Mouse (Mus musculus) embryonic facial prominence, embryonic 11.5 days (tissue): Measurements from ENCODE around the gene Dhrs7. TPM values are rescaled to one million over a fixed set of nuclear protein-coding genes. Genes with fewer than 3 reads are reported as not detected.
"Not testable (repeated sequence)": the region's sequence is repeated elsewhere in the genome, so short reads cannot be mapped to it uniquely, and the experiment has no call there.

Source experiments
- ATAC-seq: fragments of 200-750 bp; cut with Nextera tagmentation; replicated peaks from 2 replicates; pipeline ENCODE4 v1.8.0; 2017; ENCODE audit warnings: low read depth; ENCODE audit not compliant: insufficient number of reproducible peaks, low FRiP score, low TSS enrichment
- DNase-seq: peaks from one replicate; pipeline ENCODE4 v3.0.0-alpha.2; 2015; ENCODE audit warnings: low spot score
- H3K27ac ChIP-seq: fragments of 300-500 bp; sonication (generic); replicated peaks from 2 replicates; pipeline ENCODE4 v1.5.1; 2014; ENCODE audit warnings: mild to moderate bottlenecking, low read depth, low read length, control low read depth
- H3K27me3 ChIP-seq: fragments of 300-500 bp; sonication (generic); 2 replicates; pipeline ENCODE4 v1.6.1; 2014; ENCODE audit warnings: mild to moderate bottlenecking, low read length, moderate library complexity, mixed read lengths; ENCODE audit not compliant: control insufficient read depth, insufficient read depth
- H3K36me3 ChIP-seq: fragments of 300-500 bp; sonication (generic); replicated peaks from 2 replicates; pipeline ENCODE4 v1.6.1; 2014; ENCODE audit warnings: low read depth, mild to moderate bottlenecking, low read length, moderate library complexity, mixed read lengths; ENCODE audit not compliant: control insufficient read depth, insufficient read depth
- H3K4me1 ChIP-seq: fragments of 300-500 bp; sonication (generic); 2 replicates; pipeline ENCODE4 v1.6.1; 2014; ENCODE audit warnings: low read length, mixed read lengths; ENCODE audit not compliant: control insufficient read depth, insufficient read depth
- H3K4me2 ChIP-seq: fragments of 300-500 bp; sonication (generic); 2 replicates; pipeline ENCODE4 v1.6.1; 2014; ENCODE audit warnings: low read depth, mild to moderate bottlenecking, control low read depth, low read length, moderate library complexity
- H3K4me3 ChIP-seq: fragments of 300-500 bp; sonication (generic); 2 replicates; pipeline ENCODE4 v1.5.1; 2014; ENCODE audit warnings: low read depth, low read length, control low read depth
- H3K9ac ChIP-seq: fragments of 300-500 bp; sonication (generic); replicated peaks from 2 replicates; pipeline ENCODE4 v1.6.1; 2014; ENCODE audit warnings: mild to moderate bottlenecking, control low read depth, low read length
- H3K9me3 ChIP-seq: fragments of 300-500 bp; sonication (generic); replicated peaks from 2 replicates; pipeline ENCODE4 v1.6.1; 2016; ENCODE audit warnings: mild to moderate bottlenecking, low read length, inconsistent platforms, mixed read lengths; ENCODE audit not compliant: control insufficient read depth
- WGBS: fragments of 180-500 bp; shearing (Covaris S2); extraction: QIAGEN DNeasy Blood & Tissue Kit; methylation state at CpG from one replicate; pipeline ENCODE4 v1.1.7; 2014; 5-methylcytosine and 5-hydroxymethylcytosine counted together
- polyA plus RNA-seq: library from polyadenylated mRNA; unstranded; fragments of >200 nt; fragmentation: Nextera tagmentation; extraction: Ambion mirVana; gene quantifications from 2 replicates; pipeline ENCODE4 v1.2.1, GENCODE M21; 2014

Dhrs7 gene
- polyA plus RNA-seq, 1 experiment from 2014 or later: 10.2 TPM

DNA sequence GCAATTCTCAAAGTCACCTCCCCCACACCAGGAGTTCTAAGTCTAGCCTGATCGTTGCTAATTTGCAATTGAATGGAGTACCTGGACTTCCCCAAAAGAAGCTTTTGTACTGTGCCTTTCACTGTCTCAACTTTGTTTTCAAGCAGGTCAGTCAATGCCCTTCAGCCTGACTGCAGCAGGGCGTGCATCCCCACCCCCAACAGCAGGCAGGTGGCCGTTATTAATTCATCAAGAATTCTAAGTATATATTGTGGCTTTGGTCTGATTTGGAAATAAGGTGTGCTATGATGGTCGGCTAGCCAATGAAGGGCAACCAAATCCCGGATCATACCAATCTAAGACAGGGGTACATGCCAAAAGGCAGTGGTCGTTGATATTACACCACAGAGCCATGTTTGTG, 23.0 kb upstream of the Dhrs7 start:
- not testable (repeated sequence) for H3K4me1 ChIP-seq, H3K9me3 ChIP-seq, H3K9ac ChIP-seq, ATAC-seq, H3K4me2 ChIP-seq, DNase-seq, H3K27me3 ChIP-seq, H3K4me3 ChIP-seq, H3K27ac ChIP-seq, H3K36me3 ChIP-seq
- 22% methylated on average over 6 of the region's 6 CpGs for WGBS

DNA sequence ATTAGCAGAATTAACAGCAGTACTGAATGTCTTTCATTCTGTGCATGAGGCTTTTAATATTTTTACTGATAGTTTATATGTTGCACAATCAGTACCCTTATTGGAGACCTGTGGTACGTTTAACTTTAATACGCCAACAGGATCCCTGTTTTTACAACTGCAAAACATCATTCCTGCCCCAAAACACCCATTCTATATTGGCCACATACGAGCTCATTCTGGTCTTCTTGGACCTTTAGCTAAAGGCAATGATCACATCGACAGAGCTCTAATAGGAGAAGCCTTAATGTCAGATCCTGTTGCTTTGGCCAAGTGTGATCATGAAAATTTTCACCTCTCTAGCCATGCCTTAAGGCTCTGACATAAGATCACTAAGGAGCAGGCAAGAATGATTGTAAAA, 21.9 kb upstream of the Dhrs7 start:
- H3K4me2 ChIP-seq, H3K36me3 ChIP-seq, H3K9ac ChIP-seq, H3K4me1 ChIP-seq, H3K9me3 ChIP-seq, ATAC-seq, DNase-seq, H3K27ac ChIP-seq, H3K4me3 ChIP-seq, H3K27me3 ChIP-seq: not testable (repeated sequence)
- 76% methylated on average over 4 of the region's 4 CpGs for WGBS

DNA sequence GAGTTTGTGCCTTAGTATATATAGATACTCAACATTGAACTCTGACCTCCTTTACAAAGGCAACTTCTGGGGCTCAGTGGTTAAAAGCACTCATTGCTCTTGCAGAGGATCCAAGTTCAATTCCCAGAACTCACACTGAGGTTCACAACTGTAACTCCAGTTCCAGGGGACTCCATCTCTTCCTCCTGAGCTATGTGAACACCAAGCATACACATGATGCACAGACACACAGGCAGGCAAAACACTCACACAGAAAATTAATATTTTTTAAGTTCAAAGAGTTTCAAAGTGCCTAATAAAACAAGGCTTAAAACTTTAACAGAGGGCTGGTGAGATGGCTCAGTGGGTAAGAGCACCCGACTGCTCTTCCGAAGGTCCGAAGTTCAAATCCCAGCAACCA, 18.9 kb upstream of the Dhrs7 start:
- ATAC-seq (no peak), DNase-seq (no peak)
- no peak overlapping the region for H3K4me3 ChIP-seq
- H3K4me2 ChIP-seq: no peak overlapping the region
- no peaks in the 10 kb centered on the region for H3K27me3 ChIP-seq
- H3K4me1 ChIP-seq: no peaks in the 10 kb centered on the region
- 96% methylated on average over 3 of the region's 3 CpGs for WGBS
- no peak overlapping the region for H3K9ac ChIP-seq
- no peaks in the 10 kb centered on the region for H3K36me3 ChIP-seq
- H3K27ac ChIP-seq: no peak overlapping the region
- no peaks in the 10 kb centered on the region for H3K9me3 ChIP-seq

DNA sequence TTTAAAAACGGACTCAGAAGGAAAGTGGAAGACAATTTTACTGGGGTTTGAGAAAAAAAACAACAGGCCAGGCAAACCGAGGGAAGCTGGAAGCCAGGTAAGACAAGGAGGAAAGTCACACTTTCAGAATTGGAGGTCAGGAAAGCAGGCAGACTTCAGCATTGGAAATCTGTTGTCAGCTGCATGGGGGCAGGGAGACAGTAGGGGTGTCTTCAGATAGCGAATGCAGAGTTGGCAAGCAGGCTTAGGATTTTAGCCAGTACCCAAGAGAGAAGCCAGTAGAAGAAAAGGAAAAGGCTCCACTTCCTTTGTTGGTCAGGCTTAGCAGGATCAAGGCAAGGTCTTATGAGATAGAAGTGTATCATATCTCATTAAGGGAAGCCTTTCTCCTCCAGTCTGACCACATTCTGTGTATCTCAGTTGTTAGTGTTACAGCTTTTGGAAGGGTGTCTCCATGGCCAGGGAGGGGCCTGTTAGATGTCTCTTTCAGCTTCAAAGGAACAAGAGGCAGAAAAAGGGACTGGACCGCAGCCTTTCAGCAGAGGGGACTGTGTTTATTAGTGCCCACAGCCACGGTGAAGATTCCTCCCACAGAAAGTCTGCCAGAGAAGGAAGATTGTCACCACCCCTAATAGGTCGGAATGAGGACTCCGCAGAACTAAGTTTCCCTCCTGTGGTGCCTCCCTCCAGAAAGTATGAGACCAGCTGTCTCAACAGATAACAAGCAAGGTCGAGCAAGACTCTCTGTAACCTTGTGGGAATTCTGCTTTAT, 18.0 kb upstream of the Dhrs7 start:
- 61% methylated on average over 8 of the region's 8 CpGs for WGBS
- Histone ChIP-seq H3K36me3 (no peaks in the 10 kb centered on the region), H3K4me1 (no peaks in the 10 kb centered on the region), H3K27ac (no peak overlapping the region), H3K9me3 (no peaks in the 10 kb centered on the region), H3K4me2 (no peak overlapping the region), H3K4me3 (no peak overlapping the region), H3K9ac (no peak overlapping the region), H3K27me3 (no peaks in the 10 kb centered on the region)
- no peak for ATAC-seq
- no peak for DNase-seq

DNA sequence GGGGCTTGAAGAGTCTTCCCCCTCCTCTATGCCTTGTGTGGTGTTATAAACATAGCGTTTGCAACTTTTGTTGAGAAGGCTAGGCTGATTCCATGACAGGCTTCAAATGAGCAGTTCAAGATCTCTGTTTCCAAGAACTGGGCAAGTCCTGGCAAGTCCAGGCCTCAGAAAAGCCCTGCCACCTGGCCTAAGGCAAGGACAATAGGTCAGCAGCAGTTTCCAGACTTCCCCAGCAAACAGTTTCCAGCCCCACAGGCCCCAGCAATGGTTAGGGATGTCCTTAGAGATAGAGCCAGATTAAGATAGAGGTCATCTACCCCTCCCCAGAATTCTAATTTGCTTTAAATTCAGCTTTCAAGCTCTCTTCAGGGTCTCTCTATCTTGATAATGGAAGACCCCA, 17.2 kb upstream of the Dhrs7 start:
- no peak overlapping the region for H3K4me2 ChIP-seq
- no peaks in the 10 kb centered on the region for H3K4me1 ChIP-seq
- H3K27ac ChIP-seq: no peak overlapping the region
- no peaks in the 10 kb centered on the region for H3K27me3 ChIP-seq
- H3K9me3 ChIP-seq: no peaks in the 10 kb centered on the region
- 94% methylated on average over 1 of the region's 1 CpGs for WGBS
- no peak overlapping the region for H3K9ac ChIP-seq
- DNase-seq (no peak), ATAC-seq (no peak)
- H3K36me3 ChIP-seq: no peaks in the 10 kb centered on the region
- H3K4me3 ChIP-seq: no peak overlapping the region

DNA sequence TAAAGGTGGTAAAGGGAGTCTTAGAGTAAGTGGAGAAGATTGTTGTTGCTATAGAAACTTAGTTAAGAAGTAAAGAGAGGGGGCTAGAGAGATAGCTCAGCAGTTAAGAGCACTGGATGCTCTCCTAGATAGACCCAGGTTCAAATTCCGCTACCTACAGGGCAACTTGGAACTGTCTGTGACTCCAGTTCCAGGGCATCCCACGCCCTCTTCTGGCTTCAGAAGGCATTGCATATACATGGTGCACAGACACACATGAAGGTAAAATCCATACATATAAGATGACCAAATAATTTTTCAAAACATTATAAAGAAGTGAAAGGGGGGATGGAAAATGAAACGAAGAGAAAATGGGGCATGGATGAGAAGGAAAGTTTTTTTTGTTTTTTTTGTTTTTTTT, 14.9 kb upstream of the Dhrs7 start:
- Histone ChIP-seq H3K36me3 (no peaks in the 10 kb centered on the region), H3K9me3 (no peaks in the 10 kb centered on the region), H3K4me3 (no peak overlapping the region), H3K27me3 (no peaks in the 10 kb centered on the region), H3K4me1 (no peaks in the 10 kb centered on the region), H3K27ac (no peak overlapping the region), H3K9ac (no peak overlapping the region), H3K4me2 (no peak overlapping the region)
- ATAC-seq (no peak), DNase-seq (no peak)
- WGBS: 72% methylated on average over 3 of the region's 3 CpGs

DNA sequence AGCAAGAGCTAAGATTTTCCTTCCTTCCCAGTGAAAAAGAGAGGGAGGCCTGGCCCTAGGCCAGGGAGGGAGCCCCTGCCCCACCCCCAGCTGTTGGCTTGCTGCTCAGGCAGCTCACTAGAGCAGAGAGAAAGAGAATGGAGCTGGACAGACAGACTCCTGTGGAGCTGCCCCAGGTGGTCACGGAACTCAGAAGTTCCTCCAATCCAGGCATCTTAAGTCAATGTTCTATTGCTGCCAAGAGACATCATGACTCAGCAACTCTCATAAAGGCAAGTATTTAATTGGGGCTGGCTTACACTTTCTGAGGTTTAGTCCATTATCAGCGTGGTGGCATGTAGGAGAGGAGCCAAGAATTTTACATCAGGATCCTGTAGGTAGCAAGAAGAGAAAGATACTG, 10.1 kb upstream of the Dhrs7 start:
- DNase-seq: no peak
- Histone ChIP-seq H3K4me2 (no peak overlapping the region), H3K36me3 (no peaks in the 10 kb centered on the region), H3K9ac (no peak overlapping the region), H3K4me3 (no peak overlapping the region), H3K4me1 (no peaks in the 10 kb centered on the region), H3K27ac (no peak overlapping the region), H3K27me3 (no peaks in the 10 kb centered on the region), H3K9me3 (no peaks in the 10 kb centered on the region)
- ATAC-seq: no peak
- 77% methylated on average over 2 of the region's 2 CpGs for WGBS

DNA sequence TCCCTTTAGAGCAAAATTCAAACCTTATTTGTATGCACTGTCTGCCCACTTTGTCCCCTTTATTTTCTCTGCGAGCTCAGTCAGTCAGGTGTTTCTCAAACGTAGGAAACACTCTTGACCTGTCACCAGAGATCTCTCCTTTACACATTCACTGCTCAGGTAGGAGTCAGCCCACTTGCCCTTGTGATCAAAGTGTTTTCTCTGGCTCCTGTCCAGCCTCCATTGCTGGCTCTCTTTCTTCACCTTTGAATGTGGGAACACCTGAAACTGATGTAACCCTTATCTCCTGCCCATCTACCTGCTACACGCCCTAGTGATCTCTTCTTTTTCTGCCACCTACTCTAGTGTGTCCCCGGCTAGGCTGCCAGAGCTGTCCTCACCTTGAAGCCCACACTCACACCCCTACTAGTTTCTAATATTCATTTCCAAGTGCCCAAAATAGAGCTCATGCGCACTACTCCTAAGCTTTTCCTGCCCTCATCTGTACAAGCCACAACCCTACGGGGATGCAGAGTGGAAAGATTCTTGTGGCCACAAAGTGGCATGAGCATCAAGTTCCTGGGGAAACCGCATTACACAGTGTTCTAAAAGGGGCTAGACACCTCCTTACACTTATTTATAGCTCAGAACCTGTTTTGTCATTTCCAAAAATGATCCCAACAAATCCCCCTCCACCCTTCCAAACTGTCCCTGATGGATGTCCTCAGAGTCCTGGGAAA, 9.5 kb upstream of the Dhrs7 start:
- 82% methylated on average over 7 of the region's 7 CpGs for WGBS
- H3K4me3 ChIP-seq: no peak overlapping the region
- H3K9ac ChIP-seq: no peak overlapping the region
- H3K27me3 ChIP-seq: no peaks in the 10 kb centered on the region
- no peak overlapping the region for H3K27ac ChIP-seq
- H3K4me2 ChIP-seq: no peak overlapping the region
- H3K36me3 ChIP-seq: no peaks in the 10 kb centered on the region
- H3K4me1 ChIP-seq: no peaks in the 10 kb centered on the region
- H3K9me3 ChIP-seq: no peaks in the 10 kb centered on the region
- no peak for DNase-seq
- ATAC-seq: no peak
